Mouse (Mus musculus) E14TG2a.4 (cell line): ENCODE results near the gene Kcnh1.

Experiments
- CTCF ChIP-seq: conservative IDR thresholded peaks from 2 replicates; pipeline ENCODE4 v1.5.1; 2014; ENCODE audit warnings: low read length
- NANOG ChIP-seq: IDR thresholded peaks from 2 replicates; pipeline ENCODE4 v1.6.1; 2014; ENCODE audit warnings: borderline replicate concordance, low read length, mixed read lengths
- POU5F1 ChIP-seq: IDR thresholded peaks from 2 replicates; pipeline ENCODE4 v1.6.1; 2014; ENCODE audit warnings: low read length, borderline replicate concordance

DNA sequence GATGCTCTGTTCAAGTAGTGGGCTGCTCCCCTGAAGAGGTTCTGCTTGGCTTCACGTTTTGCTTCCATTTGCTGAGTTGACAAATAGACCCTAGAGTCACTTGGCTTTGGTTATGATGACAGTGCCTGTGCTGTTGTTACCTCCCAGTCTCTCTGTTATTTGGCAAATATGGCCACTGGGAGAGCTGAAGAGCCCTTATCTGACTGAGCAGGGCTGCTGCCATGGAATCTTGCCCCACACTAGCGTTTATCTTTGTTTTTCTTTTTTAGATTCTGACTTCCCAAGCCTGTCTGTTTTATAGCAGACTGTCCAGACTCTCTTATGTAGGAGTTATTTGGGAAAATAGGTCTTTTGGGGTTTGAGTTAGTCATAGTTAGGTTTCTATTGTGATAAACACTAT is 21.9 kb downstream of the Kcnh1 start:
- TF ChIP-seq CTCF (no peak), POU5F1 (no peak), NANOG (no peak)
